Mouse (Mus musculus) lung, embryonic 16.5 days (tissue): ENCODE measurements around the gene Fndc10. TPM values are rescaled to one million over a fixed set of nuclear protein-coding genes. Genes with fewer than 3 reads are reported as not detected.

Source experiments
- ATAC-seq: fragments of 200-750 bp; cut with Nextera tagmentation; 2 replicates; pipeline ENCODE4 v1.8.0; 2017; ENCODE audit warnings: low read depth, mild to moderate bottlenecking, moderate library complexity
- H3K27ac ChIP-seq: fragments of 300-500 bp; sonication (generic); 2 replicates; pipeline ENCODE4 v1.5.1; 2014; ENCODE audit warnings: mild to moderate bottlenecking, control low read depth, low read length
- H3K27me3 ChIP-seq: fragments of 300-500 bp; sonication (generic); 2 replicates; pipeline ENCODE4 v1.6.1; 2014; ENCODE audit warnings: low read depth, low read length, mixed read lengths; ENCODE audit not compliant: control insufficient read depth, insufficient read depth
- H3K36me3 ChIP-seq: fragments of 300-500 bp; sonication (generic); 2 replicates; pipeline ENCODE4 v1.6.1; 2014; ENCODE audit warnings: low read length; ENCODE audit not compliant: control insufficient read depth, insufficient read depth
- H3K4me1 ChIP-seq: fragments of 300-500 bp; sonication (generic); replicated peaks from 2 replicates; pipeline ENCODE4 v1.6.1; 2014; ENCODE audit warnings: low read length, mixed read lengths; ENCODE audit not compliant: control insufficient read depth, insufficient read depth
- H3K4me2 ChIP-seq: fragments of 300-500 bp; sonication (generic); 2 replicates; pipeline ENCODE4 v1.6.1; 2014; ENCODE audit warnings: low read depth, low read length, control low read depth
- H3K4me3 ChIP-seq: fragments of 300-500 bp; sonication (generic); 2 replicates; pipeline ENCODE4 v1.5.1; 2014; ENCODE audit warnings: mild to moderate bottlenecking, low read length, control low read depth
- H3K9ac ChIP-seq: fragments of 300-500 bp; sonication (generic); 2 replicates; pipeline ENCODE4 v1.6.1; 2014; ENCODE audit warnings: low read length, control low read depth
- H3K9me3 ChIP-seq: fragments of 300-500 bp; sonication (generic); 2 replicates; pipeline ENCODE4 v1.6.1; 2016; ENCODE audit warnings: low read length; ENCODE audit not compliant: control insufficient read depth
- WGBS: fragments of 180-500 bp; shearing (Covaris S2); extraction: QIAGEN DNeasy Blood & Tissue Kit; methylation state at CpG from one replicate; pipeline ENCODE4 v1.1.7; 2014; 5-methylcytosine and 5-hydroxymethylcytosine counted together
- polyA plus RNA-seq: library from polyadenylated mRNA; unstranded; fragments of >200 nt; fragmentation: Nextera tagmentation; extraction: Ambion mirVana; gene quantifications from 2 replicates; pipeline ENCODE4 v1.2.1, GENCODE M21; 2015

Fndc10 gene
- polyA plus RNA-seq, 1 experiment from 2014 or later: 1.3 TPM

- no peak overlapping the region for H3K27ac ChIP-seq
Observed at GRCm38 (mm10) chr4:155654183-155654455, 40.0 kb upstream of the Fndc10 start.

GRCm38 (mm10) chr4:155654456-155655298, 39.5 kb upstream of the Fndc10 start:
- Histone ChIP-seq H3K4me3 (peak overlapping the region; percentile 54), H3K9me3 (no peaks in the 10 kb centered on the region), H3K27ac (no peak overlapping the region), H3K4me1 (peaks cover 41% of the 10 kb centered on the region), H3K9ac (peak overlapping the region; percentile 68), H3K36me3 (peaks cover 16% of the 10 kb centered on the region), H3K4me2 (peak overlapping the region; percentile 76), H3K27me3 (peaks cover 11% of the 10 kb centered on the region)
- WGBS: 4% methylated on average over 52 of the region's 52 CpGs
- peak; percentile 71 for ATAC-seq

More at GRCm38 (mm10) chr4:155654183-155654455, 40.0 kb upstream of the Fndc10 start:
- peak overlapping the region; percentile 68; the same call in 1 of the 2 replicates for H3K9ac ChIP-seq
- H3K4me2 ChIP-seq: peak overlapping the region; percentile 76
- peaks cover 22% of the 10 kb centered on the region for H3K36me3 ChIP-seq
- peaks cover 11% of the 10 kb centered on the region for H3K27me3 ChIP-seq
- peak overlapping the region; percentile 54 for H3K4me3 ChIP-seq
- no peaks in the 10 kb centered on the region for H3K9me3 ChIP-seq
- ATAC-seq: no peak
- WGBS: under 1% methylated on average over 6 of the region's 6 CpGs
- peaks cover 41% of the 10 kb centered on the region for H3K4me1 ChIP-seq

GRCm38 (mm10) chr4:155656214-155656751, 37.9 kb upstream of the Fndc10 start:
- H3K4me1 ChIP-seq: peaks cover 41% of the 10 kb centered on the region
- H3K36me3 ChIP-seq: peaks cover 5% of the 10 kb centered on the region
- H3K4me3 ChIP-seq: no peak overlapping the region
- WGBS: 87% methylated on average over 13 of the region's 13 CpGs
- H3K4me2 ChIP-seq: no peak overlapping the region
- ATAC-seq: no peak
- no peaks in the 10 kb centered on the region for H3K9me3 ChIP-seq
- peaks cover 11% of the 10 kb centered on the region for H3K27me3 ChIP-seq
- H3K9ac ChIP-seq: no peak overlapping the region
- H3K27ac ChIP-seq: no peak overlapping the region

- WGBS: 91% methylated on average over 10 of the region's 10 CpGs
- no peak overlapping the region for H3K4me3 ChIP-seq
- no peaks in the 10 kb centered on the region for H3K9me3 ChIP-seq
- peaks cover 5% of the 10 kb centered on the region for H3K36me3 ChIP-seq
- H3K27ac ChIP-seq: no peak overlapping the region
- ATAC-seq: no peak
- H3K9ac ChIP-seq: no peak overlapping the region
- peaks cover 17% of the 10 kb centered on the region for H3K4me1 ChIP-seq
- no peak overlapping the region for H3K4me2 ChIP-seq
- peaks cover 4% of the 10 kb centered on the region for H3K27me3 ChIP-seq
Observed at GRCm38 (mm10) chr4:155658961-155659360, 35.2 kb upstream of the Fndc10 start.

- Histone ChIP-seq H3K4me1 (0 out of 2 replicates have a peak, but pooled peaks cover 3% of the 10 kb centered on the region), H3K27ac (no peak overlapping the region), H3K4me2 (no peak overlapping the region), H3K36me3 (peaks cover 5% of the 10 kb centered on the region), H3K9me3 (no peaks in the 10 kb centered on the region), H3K27me3 (no peaks in the 10 kb centered on the region), H3K4me3 (no peak overlapping the region), H3K9ac (no peak overlapping the region)
- WGBS: 63% methylated on average over 12 of the region's 12 CpGs
- 0 out of 2 replicates have a peak, but pooled peaks have one; percentile 15 for ATAC-seq
Observed at GRCm38 (mm10) chr4:155660641-155661040, 33.5 kb upstream of the Fndc10 start.

GRCm38 (mm10) chr4:155666903-155667302, 27.2 kb upstream of the Fndc10 start:
- H3K9me3 ChIP-seq: no peaks in the 10 kb centered on the region
- peaks cover 9% of the 10 kb centered on the region for H3K4me1 ChIP-seq
- peak overlapping the region; percentile 2; the same call in 1 of the 2 replicates for H3K27ac ChIP-seq
- H3K4me2 ChIP-seq: no peak overlapping the region
- H3K27me3 ChIP-seq: no peaks in the 10 kb centered on the region
- no peak overlapping the region for H3K9ac ChIP-seq
- H3K36me3 ChIP-seq: peaks cover 2% of the 10 kb centered on the region; the same call in 1 of the 2 replicates
- no peak for ATAC-seq
- no peak overlapping the region for H3K4me3 ChIP-seq

GRCm38 (mm10) chr4:155668689-155669597, 25.2 kb upstream of the Fndc10 start, which contains the start of gene Mib2:
Gene Mib2 (minus strand): TSS chr4:155669198.
- Histone ChIP-seq H3K4me3 (peak within 1 kb of the TSS; percentile 92), H3K9me3 (no peaks in the 10 kb centered on the region)
- under 1% methylated on average over 66 of the region's 73 CpGs for WGBS

GRCm38 (mm10) chr4:155669598-155670075, 24.5 kb upstream of the Fndc10 start:
- H3K4me1 ChIP-seq: peaks cover 9% of the 10 kb centered on the region
- H3K9me3 ChIP-seq: no peaks in the 10 kb centered on the region
- H3K27ac ChIP-seq: no peak overlapping the region
- 3% methylated on average over 8 of the region's 8 CpGs for WGBS
- peak overlapping the region; percentile 90 for H3K9ac ChIP-seq
- H3K4me2 ChIP-seq: peak overlapping the region; percentile 61
- peak overlapping the region; percentile 92 for H3K4me3 ChIP-seq
- no peaks in the 10 kb centered on the region for H3K27me3 ChIP-seq
- H3K36me3 ChIP-seq: no peaks in the 10 kb centered on the region
- ATAC-seq: peak; percentile 11

More at GRCm38 (mm10) chr4:155668689-155669597, 25.2 kb upstream of the Fndc10 start, which contains the start of gene Mib2:
- Histone ChIP-seq H3K9ac (peak within 1 kb of the TSS; percentile 90), H3K27ac (peak within 1 kb of the TSS; percentile 81), H3K4me1 (peaks cover 9% of the 10 kb centered on the region), H3K27me3 (no peaks in the 10 kb centered on the region), H3K4me2 (peak within 1 kb of the TSS; percentile 92), H3K36me3 (no peaks in the 10 kb centered on the region)
- ATAC-seq: peak; percentile 99
